Mouse (Mus musculus) frontal cortex, adult (tissue): ENCODE measurements at regions not wholly inside any gene's neighbourhood (a gene's known extent, or its start where the extent isn't known, plus 50 kb on each side); places are given as distances from the start of the nearest gene placed in this dataset.

Experiments used
- ATAC-seq: cut with Nextera tagmentation; 2 replicates; pipeline ENCODE4 v1.9.2; 2017; ENCODE audit warnings: mild to moderate bottlenecking, moderate library complexity, mixed read lengths; ENCODE audit not compliant: low TSS enrichment

DNA sequence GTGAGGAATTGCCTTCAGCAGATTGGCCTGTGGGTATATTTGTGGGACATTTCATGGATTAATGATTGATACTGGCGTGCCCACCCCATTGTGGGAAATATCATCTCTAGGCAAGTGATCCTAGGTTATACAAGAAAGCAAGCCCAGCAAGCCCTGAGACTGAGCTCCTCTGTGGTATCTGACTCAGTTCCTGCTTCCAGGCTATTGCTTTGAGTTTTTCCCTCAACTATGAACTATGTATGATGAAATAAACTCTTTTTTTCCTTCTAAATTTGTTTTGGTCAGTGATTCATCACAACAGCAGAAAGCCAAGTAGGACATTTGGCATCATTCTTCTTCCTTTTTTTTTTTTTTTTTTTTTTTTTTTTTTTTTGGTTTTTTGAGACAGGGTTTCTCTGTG lies 119.8 kb downstream of the Tbr1 start:
- no peak; the same call in 1 of the 2 replicates for ATAC-seq

DNA sequence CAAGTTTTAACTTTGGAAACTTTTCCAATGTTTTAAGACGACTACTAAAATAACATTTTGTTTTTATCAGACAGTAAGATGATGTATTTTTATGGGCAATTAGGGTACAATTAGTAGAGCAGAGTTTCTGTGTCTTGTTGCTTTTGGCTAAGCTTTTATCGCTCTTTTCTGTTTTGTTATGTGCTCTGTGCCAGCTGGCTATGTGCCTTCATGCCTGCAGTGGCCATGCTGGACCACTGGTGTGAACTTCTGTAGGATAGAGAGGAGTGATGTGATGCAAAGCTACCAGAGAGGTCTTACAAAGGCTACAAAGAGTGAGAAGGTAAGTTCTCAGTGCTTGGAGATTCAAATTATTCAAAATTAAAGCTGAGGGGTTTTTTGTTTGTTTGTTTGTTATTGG lies 108.0 kb upstream of the Slc4a10 start:
- ATAC-seq, result no peak

DNA sequence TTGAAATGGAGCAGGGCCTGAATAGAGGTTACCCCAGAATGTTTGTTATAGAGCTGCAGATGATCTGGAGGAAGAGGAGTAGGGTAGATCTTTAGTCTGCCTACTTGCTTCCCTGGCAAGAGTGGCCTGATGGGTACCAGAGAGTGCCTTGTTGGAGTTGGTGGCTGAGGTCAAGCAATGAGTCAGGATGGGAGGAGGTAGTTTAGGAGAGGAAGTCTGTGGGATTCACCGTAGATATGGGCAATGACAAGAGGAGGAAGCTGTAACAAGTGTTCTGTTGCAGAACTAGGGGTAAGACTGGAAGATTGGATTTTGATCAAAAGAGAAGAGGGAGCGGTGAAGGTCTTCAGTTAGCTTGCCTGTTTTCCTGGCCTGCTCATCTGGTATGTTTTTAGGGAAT lies 80.3 kb upstream of the Slc4a10 start:
- ATAC-seq, result no peak

DNA sequence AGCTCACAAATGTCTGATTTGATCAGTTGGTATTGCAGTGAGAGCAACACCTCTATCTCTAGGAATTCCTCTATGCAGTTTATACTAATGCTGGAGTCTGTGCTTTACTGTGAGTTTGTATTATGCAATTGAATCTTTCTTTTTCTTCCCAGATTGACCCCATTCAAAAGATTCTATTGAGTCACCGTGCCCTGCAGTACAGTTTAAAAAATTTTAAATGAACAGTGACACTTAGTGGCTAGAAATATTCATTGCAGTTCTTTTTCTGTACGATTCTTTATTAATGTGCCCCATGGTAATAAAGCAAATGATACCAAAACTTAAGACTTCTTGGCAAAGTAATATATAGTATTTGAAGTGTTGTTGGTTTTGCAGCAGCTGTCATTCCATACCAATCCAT lies 78.5 kb upstream of the Slc4a10 start:
- peak; percentile 84 for ATAC-seq

DNA sequence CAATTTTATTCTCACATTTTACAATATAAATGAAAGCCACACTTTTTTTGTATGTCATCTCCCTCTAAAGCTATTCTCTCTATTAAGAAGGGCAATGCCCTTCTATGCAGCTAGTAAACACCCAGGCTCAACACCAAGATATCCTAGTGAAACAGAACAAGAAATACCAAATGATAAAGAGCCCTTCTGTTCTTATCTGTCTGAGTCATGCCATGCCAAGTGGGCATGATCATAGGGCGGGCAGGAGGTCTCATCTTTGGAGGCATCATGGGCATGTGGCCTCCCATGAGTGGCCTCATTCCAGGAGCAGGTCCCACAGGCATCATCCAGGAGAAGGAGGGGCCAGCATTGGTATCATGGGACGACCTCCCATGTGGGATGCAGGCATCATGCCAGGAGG lies 76.2 kb upstream of the Slc4a10 start:
- ATAC-seq, result no peak

DNA sequence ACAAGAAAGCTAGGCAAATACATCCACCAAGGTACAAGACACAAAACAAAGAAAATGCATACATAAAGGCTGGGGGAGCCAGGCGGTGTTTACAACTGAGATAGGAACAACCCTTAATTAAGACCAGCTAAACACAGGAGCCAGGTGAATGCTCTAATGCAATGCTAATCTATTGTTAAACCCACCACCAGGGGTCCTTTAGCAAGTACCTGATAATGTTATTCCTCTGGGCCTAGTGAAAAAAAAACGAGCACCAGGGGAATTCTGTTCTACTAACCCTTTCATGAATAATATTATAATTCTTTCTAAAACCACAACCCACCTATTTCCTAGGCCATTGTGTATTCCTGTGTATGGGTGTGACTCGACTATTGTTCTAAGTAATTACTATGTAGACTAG lies 61.5 kb upstream of the Slc4a10 start:
- no peak for ATAC-seq

DNA sequence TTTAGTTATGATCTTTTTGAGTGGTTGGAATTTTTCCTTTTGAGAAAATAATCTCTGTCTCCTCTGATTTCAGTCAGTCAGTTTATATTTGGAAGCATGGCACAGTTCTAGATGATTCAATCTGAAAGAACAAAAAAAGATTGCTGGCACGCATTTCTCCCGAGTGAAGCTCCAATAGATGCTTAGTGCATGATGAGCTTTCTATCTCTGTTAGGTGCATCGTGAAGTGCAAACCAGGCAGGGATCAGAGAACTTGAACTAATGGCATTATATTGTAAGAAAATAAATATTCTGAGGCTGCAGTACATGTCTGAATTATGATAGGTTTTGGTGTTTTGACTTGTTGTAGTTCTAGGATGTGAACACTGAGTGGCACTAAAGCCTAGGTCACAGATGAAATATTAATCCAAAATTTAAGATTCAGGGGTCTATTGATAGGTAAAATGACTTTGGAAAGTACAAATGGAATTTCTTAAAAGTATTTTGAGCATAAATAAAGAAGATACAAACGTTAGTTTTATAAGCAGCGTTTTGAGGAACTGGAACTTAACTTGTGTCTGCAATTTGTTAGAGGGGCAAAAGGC lies 59.2 kb upstream of the Slc4a10 start:
- ATAC-seq, result peak; percentile 85
